Mouse (Mus musculus) neural tube, embryonic 11.5 days (tissue): ENCODE results near the gene Pde4d. TPM values are rescaled to one million over a fixed set of nuclear protein-coding genes. Genes with fewer than 3 reads are reported as not detected.
A peak's percentile ranks its signal among the peaks of the same experiment; 100 is the strongest.

Experiments
- ATAC-seq: fragments of 200-750 bp; cut with Nextera tagmentation; 2 replicates; pipeline ENCODE4 v1.8.0; 2017; ENCODE audit warnings: moderate number of reproducible peaks, mild to moderate bottlenecking, moderate TSS enrichment, moderate library complexity; ENCODE audit not compliant: insufficient read depth, low FRiP score, low TSS enrichment
- DNase-seq: peaks from one replicate; pipeline ENCODE4 v3.0.0-alpha.2; 2015; ENCODE audit warnings: low spot score
- H3K27ac ChIP-seq: fragments of 300-500 bp; sonication (generic); 2 replicates; pipeline ENCODE4 v1.5.1; 2014; ENCODE audit warnings: low read depth, mild to moderate bottlenecking, low read length
- H3K27me3 ChIP-seq: fragments of 300-500 bp; sonication (generic); 2 replicates; pipeline ENCODE4 v1.6.1; 2014; ENCODE audit warnings: mild to moderate bottlenecking, low read length, mixed read lengths; ENCODE audit not compliant: control insufficient read depth, insufficient read depth
- H3K36me3 ChIP-seq: fragments of 300-500 bp; sonication (generic); 2 replicates; pipeline ENCODE4 v1.6.1; 2014; ENCODE audit warnings: mild to moderate bottlenecking, low read length, moderate library complexity, mixed read lengths; ENCODE audit not compliant: control insufficient read depth, insufficient read depth
- H3K4me1 ChIP-seq: fragments of 300-500 bp; sonication (generic); 2 replicates; pipeline ENCODE4 v1.6.1; 2014; ENCODE audit warnings: low read length, mixed read lengths; ENCODE audit not compliant: control insufficient read depth, insufficient read depth
- H3K4me2 ChIP-seq: fragments of 300-500 bp; sonication (generic); 2 replicates; pipeline ENCODE4 v1.6.1; 2014; ENCODE audit warnings: low read depth, mild to moderate bottlenecking, moderate library complexity
- H3K4me3 ChIP-seq: fragments of 300-500 bp; sonication (generic); 2 replicates; pipeline ENCODE4 v1.5.1; 2014; ENCODE audit warnings: low read depth, low read length
- H3K9ac ChIP-seq: fragments of 300-500 bp; sonication (generic); 2 replicates; pipeline ENCODE4 v1.6.1; 2014; ENCODE audit warnings: mild to moderate bottlenecking, low read length
- H3K9me3 ChIP-seq: fragments of 300-500 bp; sonication (generic); 2 replicates; pipeline ENCODE4 v1.6.1; 2016; ENCODE audit warnings: low read length; ENCODE audit not compliant: control insufficient read depth
- WGBS: fragments of 180-500 bp; shearing (Covaris S2); extraction: QIAGEN DNeasy Blood & Tissue Kit; methylation state at CpG from one replicate; pipeline ENCODE4 v1.1.7; 2014; 5-methylcytosine and 5-hydroxymethylcytosine counted together
- polyA plus RNA-seq: library from polyadenylated mRNA; unstranded; fragments of >200 nt; fragmentation: Nextera tagmentation; extraction: Ambion mirVana; gene quantifications from 2 replicates; pipeline ENCODE4 v1.2.1, GENCODE M21; 2014

Pde4d gene
- polyA plus RNA-seq, 1 experiment from 2014 or later = 11.1 TPM

- Histone ChIP-seq H3K4me1 (no peaks in the 10 kb centered on the region), H3K9ac (no peak overlapping the region), H3K4me3 (no peak overlapping the region), H3K36me3 (no peaks in the 10 kb centered on the region), H3K9me3 (no peaks in the 10 kb centered on the region), H3K4me2 (no peak overlapping the region), H3K27ac (no peak overlapping the region), H3K27me3 (no peaks in the 10 kb centered on the region)
- 78% methylated on average over 6 of the region's 6 CpGs for WGBS
- DNase-seq (no peak), ATAC-seq (no peak)
Measured at GRCm38 (mm10) chr13:109209413-109209812, 759.7 kb downstream of the Pde4d start.

- H3K27ac ChIP-seq = no peak overlapping the region
- H3K4me1 ChIP-seq = no peaks in the 10 kb centered on the region
- H3K4me2 ChIP-seq = no peak overlapping the region
- DNase-seq (peak; percentile 77), ATAC-seq (no peak)
- H3K27me3 ChIP-seq = no peaks in the 10 kb centered on the region
- no peaks in the 10 kb centered on the region for H3K9me3 ChIP-seq
- no peaks in the 10 kb centered on the region for H3K36me3 ChIP-seq
- H3K9ac ChIP-seq = no peak overlapping the region
- H3K4me3 ChIP-seq = no peak overlapping the region
- WGBS = 6% methylated on average over 4 of the region's 4 CpGs
Measured at GRCm38 (mm10) chr13:109210403-109210802, 760.7 kb downstream of the Pde4d start.

- no peak overlapping the region for H3K4me3 ChIP-seq
- ATAC-seq = no peak
- no peaks in the 10 kb centered on the region for H3K4me1 ChIP-seq
- no peaks in the 10 kb centered on the region for H3K36me3 ChIP-seq
- no peak for DNase-seq
- no peak overlapping the region for H3K4me2 ChIP-seq
- no peak overlapping the region for H3K9ac ChIP-seq
- H3K27ac ChIP-seq = no peak overlapping the region
- no peaks in the 10 kb centered on the region for H3K9me3 ChIP-seq
- no peaks in the 10 kb centered on the region for H3K27me3 ChIP-seq
- WGBS = 72% methylated on average over 8 of the region's 8 CpGs
Measured at GRCm38 (mm10) chr13:109211471-109211870, 761.7 kb downstream of the Pde4d start.

GRCm38 (mm10) chr13:109211941-109212487, 762.3 kb downstream of the Pde4d start:
- Histone ChIP-seq H3K4me2 (no peak overlapping the region), H3K4me1 (no peaks in the 10 kb centered on the region), H3K9me3 (no peaks in the 10 kb centered on the region), H3K36me3 (no peaks in the 10 kb centered on the region), H3K27ac (no peak overlapping the region), H3K27me3 (no peaks in the 10 kb centered on the region), H3K9ac (no peak overlapping the region), H3K4me3 (no peak overlapping the region)
- 60% methylated on average over 16 of the region's 16 CpGs for WGBS
- no peak for ATAC-seq
- DNase-seq = no peak

GRCm38 (mm10) chr13:109212788-109213473, 763.2 kb downstream of the Pde4d start:
- WGBS = 34% methylated on average over 12 of the region's 13 CpGs
- H3K4me2 ChIP-seq = no peak overlapping the region
- no peak for DNase-seq
- no peaks in the 10 kb centered on the region for H3K27me3 ChIP-seq
- H3K36me3 ChIP-seq = no peaks in the 10 kb centered on the region
- H3K4me3 ChIP-seq = no peak overlapping the region
- no peaks in the 10 kb centered on the region for H3K4me1 ChIP-seq
- no peak for ATAC-seq
- H3K9me3 ChIP-seq = no peaks in the 10 kb centered on the region
- H3K27ac ChIP-seq = no peak overlapping the region
- no peak overlapping the region for H3K9ac ChIP-seq

- DNase-seq = no peak
- Histone ChIP-seq H3K4me2 (no peak overlapping the region), H3K9ac (no peak overlapping the region), H3K27me3 (no peaks in the 10 kb centered on the region), H3K27ac (no peak overlapping the region), H3K36me3 (no peaks in the 10 kb centered on the region), H3K4me3 (no peak overlapping the region), H3K4me1 (no peaks in the 10 kb centered on the region), H3K9me3 (no peaks in the 10 kb centered on the region)
- ATAC-seq = no peak
- 84% methylated on average over 8 of the region's 8 CpGs for WGBS
Measured at GRCm38 (mm10) chr13:109219019-109219725, 769.4 kb downstream of the Pde4d start.

GRCm38 (mm10) chr13:109228967-109229617, 779.3 kb downstream of the Pde4d start:
- Histone ChIP-seq H3K4me2 (no peak overlapping the region), H3K36me3 (no peaks in the 10 kb centered on the region), H3K27ac (no peak overlapping the region), H3K4me1 (no peaks in the 10 kb centered on the region), H3K27me3 (no peaks in the 10 kb centered on the region), H3K9ac (no peak overlapping the region), H3K4me3 (no peak overlapping the region), H3K9me3 (no peaks in the 10 kb centered on the region)
- ATAC-seq (peak; percentile 74), DNase-seq (peak; percentile 38)
- 32% methylated on average over 8 of the region's 8 CpGs for WGBS

- Histone ChIP-seq H3K4me2 (no peak overlapping the region), H3K4me3 (no peak overlapping the region)
- no peak for ATAC-seq
Measured at GRCm38 (mm10) chr13:109229618-109230334, 780.0 kb downstream of the Pde4d start.

More at GRCm38 (mm10) chr13:109229618-109230334, 780.0 kb downstream of the Pde4d start:
- Histone ChIP-seq H3K4me1 (no peaks in the 10 kb centered on the region), H3K9me3 (no peaks in the 10 kb centered on the region), H3K9ac (no peak overlapping the region), H3K27me3 (no peaks in the 10 kb centered on the region), H3K27ac (no peak overlapping the region), H3K36me3 (no peaks in the 10 kb centered on the region)
- 74% methylated on average over 17 of the region's 17 CpGs for WGBS
- DNase-seq = no peak
